Mouse (Mus musculus) embryonic facial prominence, embryonic 14.5 days (tissue): ENCODE data around the gene Tedc2. TPM values are rescaled to one million over a fixed set of nuclear protein-coding genes. Genes with fewer than 3 reads are reported as not detected.

ENCODE experiments used
- ATAC-seq: fragments of 200-750 bp; cut with Nextera tagmentation; 2 replicates; pipeline ENCODE4 v1.8.0; 2017; ENCODE audit warnings: low read depth, moderate number of reproducible peaks, moderate TSS enrichment
- DNase-seq: peaks from one replicate; pipeline ENCODE4 v3.0.0-alpha.2; 2015; ENCODE audit warnings: low spot score
- H3K27ac ChIP-seq: fragments of 300-500 bp; sonication (generic); replicated peaks from 2 replicates; pipeline ENCODE4 v1.5.1; 2014; ENCODE audit warnings: low read depth, mild to moderate bottlenecking, low read length, moderate library complexity
- H3K27me3 ChIP-seq: fragments of 300-500 bp; sonication (generic); replicated peaks from 2 replicates; pipeline ENCODE4 v1.6.1; 2014; ENCODE audit warnings: low read length; ENCODE audit not compliant: control insufficient read depth, insufficient read depth
- H3K36me3 ChIP-seq: fragments of 300-500 bp; sonication (generic); 2 replicates; pipeline ENCODE4 v1.6.1; 2014; ENCODE audit warnings: low read length, mixed read lengths; ENCODE audit not compliant: control insufficient read depth, insufficient read depth
- H3K4me1 ChIP-seq: fragments of 300-500 bp; sonication (generic); 2 replicates; pipeline ENCODE4 v1.6.1; 2014; ENCODE audit warnings: antibody characterized with exemption, low read length; ENCODE audit not compliant: control insufficient read depth, insufficient read depth
- H3K4me2 ChIP-seq: fragments of 300-500 bp; sonication (generic); 2 replicates; pipeline ENCODE4 v1.6.1; 2014; ENCODE audit warnings: low read depth, mild to moderate bottlenecking, low read length, moderate library complexity, mixed read lengths
- H3K4me3 ChIP-seq: fragments of 300-500 bp; sonication (generic); 2 replicates; pipeline ENCODE4 v1.5.1; 2014; ENCODE audit warnings: low read depth, mild to moderate bottlenecking, low read length
- H3K9ac ChIP-seq: fragments of 300-500 bp; sonication (generic); 2 replicates; pipeline ENCODE4 v1.6.1; 2014; ENCODE audit warnings: low read depth, mild to moderate bottlenecking, low read length, moderate library complexity, mixed read lengths
- H3K9me3 ChIP-seq: fragments of 300-500 bp; sonication (generic); 2 replicates; pipeline ENCODE4 v1.6.1; 2016; ENCODE audit warnings: low read length; ENCODE audit not compliant: control insufficient read depth
- WGBS: fragments of 180-500 bp; shearing (Covaris S2); extraction: QIAGEN DNeasy Blood & Tissue Kit; methylation state at CpG from one replicate; pipeline ENCODE4 v1.1.7; 2014; 5-methylcytosine and 5-hydroxymethylcytosine counted together
- polyA plus RNA-seq: library from polyadenylated mRNA; unstranded; fragments of >200 nt; fragmentation: Nextera tagmentation; extraction: Ambion mirVana; gene quantifications from 2 replicates; pipeline ENCODE4 v1.2.1, GENCODE M21; 2014

The Tedc2 gene
- polyA plus RNA-seq, 1 experiment from 2014 or later, result 9.2 TPM

- H3K4me2 ChIP-seq, result no peak overlapping the region
- H3K9me3 ChIP-seq, result no peaks in the 10 kb centered on the region
- H3K27me3 ChIP-seq, result no peaks in the 10 kb centered on the region
- H3K4me3 ChIP-seq, result no peak overlapping the region
- DNase-seq, result no peak
- peaks cover 6% of the 10 kb centered on the region; the same call in 1 of the 2 replicates for H3K36me3 ChIP-seq
- WGBS, result 73% methylated on average over 5 of the region's 5 CpGs
- no peak overlapping the region for H3K27ac ChIP-seq
- no peaks in the 10 kb centered on the region for H3K4me1 ChIP-seq
- ATAC-seq, result no peak
- peak overlapping the region; percentile 25; the same call in 1 of the 2 replicates for H3K9ac ChIP-seq
These were observed 26.9 kb downstream of the Tedc2 start for GRCm38 (mm10) chr17:24193769-24194168.

GRCm38 (mm10) chr17:24193268-24193667, 27.4 kb downstream of the Tedc2 start:
- no peak overlapping the region for H3K27ac ChIP-seq
- DNase-seq (no peak), ATAC-seq (no peak)
- no peak overlapping the region for H3K9ac ChIP-seq
- H3K4me1 ChIP-seq, result no peaks in the 10 kb centered on the region
- no peak overlapping the region for H3K4me3 ChIP-seq
- no peaks in the 10 kb centered on the region for H3K27me3 ChIP-seq
- no peaks in the 10 kb centered on the region for H3K9me3 ChIP-seq
- H3K4me2 ChIP-seq, result no peak overlapping the region
- WGBS, result 85% methylated on average over 8 of the region's 8 CpGs
- peaks cover 6% of the 10 kb centered on the region; the same call in 1 of the 2 replicates for H3K36me3 ChIP-seq

DNA sequence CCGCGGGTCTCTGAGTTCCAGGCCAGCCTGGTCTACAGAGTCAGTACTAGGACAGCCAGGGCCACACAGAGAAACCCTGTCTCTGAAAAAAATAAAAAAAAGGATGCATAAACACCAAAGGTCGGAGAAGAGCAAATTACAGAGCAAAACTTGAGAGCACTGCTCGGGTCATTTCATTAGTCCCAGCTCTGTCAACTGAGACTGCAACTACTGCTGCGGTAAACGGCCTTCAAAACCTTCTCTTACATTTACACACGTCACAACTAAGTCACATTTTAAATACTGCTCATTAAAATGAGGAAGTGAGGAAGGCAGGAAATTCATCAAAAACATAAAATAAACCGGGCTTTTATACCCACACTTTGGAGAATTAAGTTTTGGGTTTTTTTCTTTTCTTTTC, 27.8 kb downstream of the Tedc2 start:
- H3K9me3 ChIP-seq, result no peaks in the 10 kb centered on the region
- no peaks in the 10 kb centered on the region for H3K27me3 ChIP-seq
- H3K4me1 ChIP-seq, result no peaks in the 10 kb centered on the region
- no peak overlapping the region for H3K27ac ChIP-seq
- H3K9ac ChIP-seq, result no peak overlapping the region
- H3K4me2 ChIP-seq, result no peak overlapping the region
- H3K4me3 ChIP-seq, result no peak overlapping the region
- peaks cover 10% of the 10 kb centered on the region for H3K36me3 ChIP-seq
- DNase-seq (no peak), ATAC-seq (no peak)
- WGBS, result 69% methylated on average over 8 of the region's 8 CpGs

DNA sequence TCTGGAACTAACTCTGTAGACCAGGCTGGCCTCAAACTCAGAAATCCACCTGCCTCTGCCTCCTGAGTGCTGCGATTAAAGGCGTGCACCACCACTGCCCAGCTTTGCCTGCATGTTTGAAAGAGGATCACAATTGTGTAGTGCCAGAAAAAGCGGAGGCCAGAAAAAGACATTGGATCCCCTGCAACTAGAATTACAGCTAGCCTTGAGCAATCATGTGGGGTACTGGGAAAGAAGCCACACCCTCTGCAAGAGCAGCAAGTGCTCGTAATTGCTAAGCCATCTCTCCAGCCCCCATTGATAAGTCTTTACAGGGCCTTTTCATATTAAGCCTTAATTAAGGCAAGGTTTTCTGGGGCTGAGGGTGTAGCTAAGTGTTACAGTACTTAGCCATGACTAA, 29.2 kb downstream of the Tedc2 start:
- H3K9me3 ChIP-seq, result no peaks in the 10 kb centered on the region
- H3K36me3 ChIP-seq, result peaks cover 13% of the 10 kb centered on the region
- no peak overlapping the region for H3K4me2 ChIP-seq
- ATAC-seq (no peak), DNase-seq (no peak)
- no peak overlapping the region for H3K27ac ChIP-seq
- 67% methylated on average over 4 of the region's 4 CpGs for WGBS
- no peaks in the 10 kb centered on the region for H3K27me3 ChIP-seq
- no peak overlapping the region for H3K4me3 ChIP-seq
- no peak overlapping the region for H3K9ac ChIP-seq
- no peaks in the 10 kb centered on the region for H3K4me1 ChIP-seq

DNA sequence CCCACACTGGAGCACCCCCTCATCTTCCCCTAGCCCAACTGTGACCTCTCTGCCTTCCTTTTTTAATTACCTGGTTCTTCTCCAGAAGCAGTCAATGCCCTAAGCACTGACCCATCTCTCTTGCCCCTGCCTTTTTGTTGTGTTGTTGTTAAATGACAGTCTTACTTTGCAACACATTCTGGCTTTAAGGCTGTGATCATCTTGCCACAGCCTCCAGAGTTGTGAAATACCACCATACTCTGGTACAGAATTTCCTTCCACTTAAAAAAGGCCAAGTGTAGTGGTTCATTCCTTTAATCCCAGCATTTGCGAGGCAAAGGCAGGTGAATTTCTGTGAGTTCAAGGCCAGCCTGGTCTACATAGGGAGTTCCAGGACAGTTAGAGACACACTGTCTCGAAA, 29.7 kb downstream of the Tedc2 start:
- Histone ChIP-seq H3K9me3 (no peaks in the 10 kb centered on the region), H3K4me2 (no peak overlapping the region), H3K36me3 (peaks cover 13% of the 10 kb centered on the region), H3K27me3 (no peaks in the 10 kb centered on the region), H3K9ac (no peak overlapping the region), H3K4me1 (no peaks in the 10 kb centered on the region), H3K4me3 (no peak overlapping the region), H3K27ac (no peak overlapping the region)
- ATAC-seq (no peak), DNase-seq (no peak)
- WGBS, result 78% methylated on average over 2 of the region's 2 CpGs

- Histone ChIP-seq H3K27ac (no peak overlapping the region), H3K27me3 (no peaks in the 10 kb centered on the region), H3K4me2 (no peak overlapping the region), H3K9me3 (no peaks in the 10 kb centered on the region), H3K9ac (0 out of 2 replicates have a peak overlapping the region, but pooled peaks have one; percentile 20), H3K4me3 (no peak overlapping the region), H3K4me1 (no peaks in the 10 kb centered on the region), H3K36me3 (no peaks in the 10 kb centered on the region)
- no peak for DNase-seq
- WGBS, result 76% methylated on average over 3 of the region's 3 CpGs
- no peak for ATAC-seq
These were observed 46.4 kb downstream of the Tedc2 start for GRCm38 (mm10) chr17:24174259-24174658.

- Histone ChIP-seq H3K4me1 (no peaks in the 10 kb centered on the region), H3K4me3 (no peak overlapping the region), H3K27me3 (no peaks in the 10 kb centered on the region), H3K9me3 (no peaks in the 10 kb centered on the region), H3K27ac (no peak overlapping the region), H3K4me2 (no peak overlapping the region), H3K36me3 (no peaks in the 10 kb centered on the region), H3K9ac (no peak overlapping the region)
- DNase-seq (peak; percentile 74), ATAC-seq (no peak)
- 6% methylated on average over 3 of the region's 3 CpGs for WGBS
These were observed 47.2 kb downstream of the Tedc2 start for GRCm38 (mm10) chr17:24173423-24173822.

GRCm38 (mm10) chr17:24171738-24172137, 48.9 kb downstream of the Tedc2 start:
- WGBS, result 84% methylated on average over 4 of the region's 4 CpGs
- no peak overlapping the region for H3K9ac ChIP-seq
- H3K4me3 ChIP-seq, result no peak overlapping the region

DNA sequence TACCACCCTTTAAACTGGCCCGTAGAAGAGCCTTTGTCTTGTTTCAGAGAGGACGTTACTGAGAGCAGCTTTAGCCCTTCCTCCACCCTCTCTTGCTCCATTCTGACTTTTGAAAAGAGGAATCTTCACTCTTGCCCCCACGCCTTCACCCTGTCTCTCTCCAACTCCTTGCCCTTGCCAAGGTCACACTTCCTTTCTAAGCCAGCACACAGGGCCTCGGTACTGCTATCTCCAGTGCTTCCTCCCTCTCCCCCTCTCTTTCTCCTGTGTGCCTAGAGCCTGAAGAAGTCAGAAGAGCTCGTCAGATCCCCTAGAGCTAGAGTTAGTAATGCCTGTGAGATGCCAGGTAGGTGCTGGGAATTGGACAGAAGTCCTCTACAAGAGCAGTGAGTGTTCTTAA, 49.9 kb downstream of the Tedc2 start:
- Histone ChIP-seq H3K27ac (no peak overlapping the region), H3K4me3 (no peak overlapping the region), H3K4me1 (peaks cover 6% of the 10 kb centered on the region), H3K9me3 (no peaks in the 10 kb centered on the region), H3K27me3 (no peaks in the 10 kb centered on the region), H3K9ac (no peak overlapping the region), H3K36me3 (peaks cover 14% of the 10 kb centered on the region), H3K4me2 (no peak overlapping the region)
- 78% methylated on average over 5 of the region's 5 CpGs for WGBS
- ATAC-seq, result no peak
- DNase-seq, result no peak

More at GRCm38 (mm10) chr17:24171738-24172137, 48.9 kb downstream of the Tedc2 start:
- Histone ChIP-seq H3K9me3 (no peaks in the 10 kb centered on the region), H3K4me2 (no peak overlapping the region), H3K36me3 (peaks cover 9% of the 10 kb centered on the region), H3K27me3 (no peaks in the 10 kb centered on the region), H3K27ac (no peak overlapping the region), H3K4me1 (peaks cover 6% of the 10 kb centered on the region)
- DNase-seq, result no peak
- no peak for ATAC-seq
